Mouse (Mus musculus): ENCODE data around the gene Atp5s. TPM values are rescaled to one million over a fixed set of nuclear protein-coding genes. Genes with fewer than 3 reads are reported as not detected.

Gene Atp5s
- total and polyA plus RNA-seq, 2 experiments from 2014 or later = 19.9 to 23.0 TPM

- H3K36me3 ChIP-seq (ENCODE audit: insufficient read depth) = no peaks in the 10 kb centered on the region
- 0 out of 2 replicates have a peak overlapping the region, but pooled peaks have one; percentile 88 for H3K4me3 ChIP-seq (ENCODE audit: low read depth, low read length)
- H3K9ac ChIP-seq = no peak overlapping the region
- no peaks in the 10 kb centered on the region for H3K27me3 ChIP-seq (ENCODE audit: insufficient read depth, low read length)
- H3K4me1 ChIP-seq (ENCODE audit: insufficient read depth) = no peaks in the 10 kb centered on the region
- TF ChIP-seq CTCF (IDR thresholded peaks at IDR 0.05; ENCODE audit: low read depth) = no peak
- H3K9me3 ChIP-seq (ENCODE audit: low read length) = no peaks in the 10 kb centered on the region
- peak overlapping the region; percentile 74 for H3K4me2 ChIP-seq (ENCODE audit: low read depth)
- 45% methylated on average over 14 of the region's 14 CpGs for WGBS
- ATAC-seq (no peak), DNase-seq (peak; percentile 43)
- no peak overlapping the region for H3K27ac ChIP-seq (ENCODE audit: low read depth, low read length)
Measured at GRCm38 (mm10) chr12:69682788-69683419, 41.8 kb upstream of the Atp5s start.

- no peak overlapping the region for H3K4me3 ChIP-seq (ENCODE audit: low read depth, low read length)
- no peak for TF ChIP-seq CTCF (IDR thresholded peaks at IDR 0.05; ENCODE audit: low read depth)
- DNase-seq (peak; percentile 55), ATAC-seq (no peak)
- H3K9ac ChIP-seq = no peak overlapping the region
- no peaks in the 10 kb centered on the region for H3K4me1 ChIP-seq (ENCODE audit: insufficient read depth)
- no peaks in the 10 kb centered on the region for H3K27me3 ChIP-seq (ENCODE audit: insufficient read depth, low read length)
- H3K27ac ChIP-seq (ENCODE audit: low read depth, low read length) = no peak overlapping the region
- H3K4me2 ChIP-seq (ENCODE audit: low read depth) = no peak overlapping the region
- WGBS = 24% methylated on average over 10 of the region's 10 CpGs
- no peaks in the 10 kb centered on the region for H3K9me3 ChIP-seq (ENCODE audit: low read length)
- no peaks in the 10 kb centered on the region for H3K36me3 ChIP-seq (ENCODE audit: insufficient read depth)
Measured at GRCm38 (mm10) chr12:69683537-69683936, 41.2 kb upstream of the Atp5s start.

DNA sequence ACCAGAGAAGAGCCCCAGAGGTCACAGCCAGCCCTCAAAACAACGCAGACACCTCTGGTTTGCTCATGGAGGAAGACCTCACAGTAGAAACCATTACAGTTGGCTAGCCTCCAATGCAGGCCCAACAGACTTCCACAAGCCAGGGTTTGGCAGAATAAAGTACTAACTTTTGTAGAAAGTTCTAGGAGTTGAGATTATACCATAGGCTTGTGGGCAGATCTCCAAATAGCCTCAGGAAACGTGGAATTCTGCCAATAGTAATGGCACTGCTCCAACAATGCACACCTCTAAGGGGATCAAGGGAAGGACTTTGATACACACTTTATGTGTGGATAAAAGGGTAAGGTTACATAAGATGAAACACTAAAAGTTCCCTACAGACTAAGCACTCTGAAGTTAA, 36.4 kb upstream of the Atp5s start:
- no peaks in the 10 kb centered on the region for H3K4me1 ChIP-seq (ENCODE audit: insufficient read depth)
- no peaks in the 10 kb centered on the region for H3K9me3 ChIP-seq (ENCODE audit: low read length)
- H3K27me3 ChIP-seq (ENCODE audit: insufficient read depth, low read length) = no peaks in the 10 kb centered on the region
- no peak overlapping the region for H3K4me3 ChIP-seq (ENCODE audit: low read depth, low read length)
- ATAC-seq (no peak), DNase-seq (no peak)
- no peaks in the 10 kb centered on the region for H3K36me3 ChIP-seq (ENCODE audit: insufficient read depth)
- no peak for TF ChIP-seq CTCF (IDR thresholded peaks at IDR 0.05; ENCODE audit: low read depth)
- H3K9ac ChIP-seq = no peak overlapping the region
- no peak overlapping the region for H3K27ac ChIP-seq (ENCODE audit: low read depth, low read length)
- no peak overlapping the region for H3K4me2 ChIP-seq (ENCODE audit: low read depth)
- 47% methylated on average over 2 of the region's 2 CpGs for WGBS

- Histone ChIP-seq H3K9me3 (ENCODE audit: low read length) (no peaks in the 10 kb centered on the region), H3K4me1 (ENCODE audit: insufficient read depth) (no peaks in the 10 kb centered on the region), H3K27me3 (ENCODE audit: insufficient read depth, low read length) (no peaks in the 10 kb centered on the region), H3K27ac (ENCODE audit: low read depth, low read length) (no peak overlapping the region), H3K36me3 (ENCODE audit: insufficient read depth) (no peaks in the 10 kb centered on the region), H3K9ac (no peak overlapping the region), H3K4me2 (ENCODE audit: low read depth) (no peak overlapping the region), H3K4me3 (ENCODE audit: low read depth, low read length) (no peak overlapping the region)
- no peak for TF ChIP-seq CTCF (IDR thresholded peaks at IDR 0.05; ENCODE audit: low read depth)
- DNase-seq (no peak), ATAC-seq (no peak)
Measured at GRCm38 (mm10) chr12:69689094-69689493, 35.7 kb upstream of the Atp5s start.

DNA sequence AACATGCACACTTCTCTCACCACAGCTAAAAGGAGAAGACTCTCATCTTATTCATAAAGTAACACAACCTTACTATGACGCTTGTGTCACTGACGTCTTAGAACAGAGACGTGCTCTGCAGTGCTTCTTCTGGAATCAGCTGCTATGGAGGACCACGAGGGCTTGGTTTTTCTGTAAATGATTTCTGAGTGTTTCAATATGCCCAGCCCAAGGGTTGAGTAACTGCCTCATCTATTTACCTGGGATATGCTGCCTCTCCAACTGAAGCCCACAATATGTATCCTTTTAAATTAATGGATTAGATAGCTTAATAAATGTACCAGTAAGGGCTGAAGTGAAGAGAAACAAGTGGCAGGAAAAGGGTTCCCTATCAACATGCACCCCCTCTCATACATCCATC, 34.0 kb upstream of the Atp5s start:
- Histone ChIP-seq H3K4me3 (ENCODE audit: low read depth, low read length) (no peak overlapping the region), H3K36me3 (ENCODE audit: insufficient read depth) (no peaks in the 10 kb centered on the region), H3K27ac (ENCODE audit: low read depth, low read length) (no peak overlapping the region), H3K4me2 (ENCODE audit: low read depth) (no peak overlapping the region), H3K9ac (no peak overlapping the region), H3K9me3 (ENCODE audit: low read length) (no peaks in the 10 kb centered on the region), H3K27me3 (ENCODE audit: insufficient read depth, low read length) (no peaks in the 10 kb centered on the region), H3K4me1 (ENCODE audit: insufficient read depth) (no peaks in the 10 kb centered on the region)
- TF ChIP-seq CTCF (IDR thresholded peaks at IDR 0.05; ENCODE audit: low read depth) = no peak
- WGBS = 92% methylated on average over 4 of the region's 4 CpGs
- DNase-seq (no peak), ATAC-seq (no peak)

DNA sequence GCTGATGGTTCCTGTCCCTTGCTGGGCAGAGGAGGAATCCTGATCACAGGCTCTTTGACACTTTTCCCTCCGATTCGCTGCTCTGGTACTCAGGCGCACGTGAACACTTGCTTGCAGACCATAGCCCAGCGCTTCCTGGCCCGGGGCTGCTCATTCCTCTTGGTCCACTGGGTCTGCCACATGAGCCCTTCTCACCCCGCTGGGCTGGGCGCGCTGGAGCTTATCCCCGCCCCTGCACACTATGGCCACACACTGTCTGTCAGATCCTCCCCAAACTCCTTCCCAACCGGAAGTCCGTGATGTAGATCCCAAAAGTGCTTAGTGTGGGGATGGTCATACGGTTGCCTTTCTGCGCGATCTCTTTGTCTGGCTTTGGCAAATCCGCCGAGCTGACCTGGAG, 31.3 kb upstream of the Atp5s start:
- no peaks in the 10 kb centered on the region for H3K4me1 ChIP-seq (ENCODE audit: insufficient read depth)
- no peak overlapping the region for H3K4me2 ChIP-seq (ENCODE audit: low read depth)
- H3K9me3 ChIP-seq (ENCODE audit: low read length) = no peaks in the 10 kb centered on the region
- no peak for ATAC-seq
- no peaks in the 10 kb centered on the region for H3K27me3 ChIP-seq (ENCODE audit: insufficient read depth, low read length)
- peaks cover under 1% of the 10 kb centered on the region; the same call in 1 of the 2 replicates for H3K36me3 ChIP-seq (ENCODE audit: insufficient read depth)
- no peak overlapping the region for H3K9ac ChIP-seq
- no peak overlapping the region for H3K27ac ChIP-seq (ENCODE audit: low read depth, low read length)
- H3K4me3 ChIP-seq (ENCODE audit: low read depth, low read length) = no peak overlapping the region
- 86% methylated on average over 17 of the region's 17 CpGs for WGBS
- TF ChIP-seq CTCF (IDR thresholded peaks at IDR 0.05; ENCODE audit: low read depth) = no peak
- no peak for DNase-seq

DNA sequence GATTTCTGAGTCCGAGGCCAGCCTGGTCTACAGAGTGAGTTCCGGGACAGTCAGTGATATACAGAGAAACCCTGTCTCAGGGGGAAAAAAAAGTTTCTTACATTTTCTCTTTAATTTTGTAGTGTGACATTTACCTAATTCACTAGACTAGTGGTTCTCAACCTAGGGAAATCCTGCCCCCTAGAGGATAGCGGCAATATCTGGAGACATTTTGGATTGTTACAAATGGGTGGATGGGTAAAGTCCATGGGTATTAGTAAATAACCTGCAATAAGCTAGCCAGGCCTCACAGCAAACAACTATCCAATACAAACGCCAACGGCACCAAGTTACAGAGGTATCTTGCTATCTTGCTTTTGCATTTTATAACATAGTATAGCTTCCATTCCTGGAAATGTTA, 28.0 kb upstream of the Atp5s start:
- WGBS = 79% methylated on average over 5 of the region's 5 CpGs
- Histone ChIP-seq H3K27ac (ENCODE audit: low read depth, low read length) (no peak overlapping the region), H3K27me3 (ENCODE audit: insufficient read depth, low read length) (no peaks in the 10 kb centered on the region), H3K9me3 (ENCODE audit: low read length) (no peaks in the 10 kb centered on the region), H3K9ac (no peak overlapping the region), H3K4me1 (ENCODE audit: insufficient read depth) (no peaks in the 10 kb centered on the region), H3K4me3 (ENCODE audit: low read depth, low read length) (no peak overlapping the region), H3K36me3 (ENCODE audit: insufficient read depth) (peaks cover 6% of the 10 kb centered on the region; the same call in 1 of the 2 replicates), H3K4me2 (ENCODE audit: low read depth) (no peak overlapping the region)
- ATAC-seq = no peak
- DNase-seq = peak; percentile 51
- peak; percentile 67 for TF ChIP-seq CTCF (IDR thresholded peaks at IDR 0.05; ENCODE audit: low read depth)

Measured in forebrain, postnatal 0 days (tissue).